Mouse (Mus musculus) embryonic facial prominence, embryonic 15.5 days (tissue): ENCODE results near the gene Prx. TPM values are rescaled to one million over a fixed set of nuclear protein-coding genes. Genes with fewer than 3 reads are reported as not detected.

Experiments
- ATAC-seq: fragments of 200-750 bp; cut with Nextera tagmentation; 2 replicates; pipeline ENCODE4 v1.8.0; 2017; ENCODE audit warnings: low read depth, moderate TSS enrichment; ENCODE audit not compliant: insufficient number of reproducible peaks, low FRiP score, low TSS enrichment
- H3K27ac ChIP-seq: fragments of 300-500 bp; sonication (generic); replicated peaks from 2 replicates; pipeline ENCODE4 v1.5.1; 2015; ENCODE audit warnings: mild to moderate bottlenecking, inconsistent platforms
- H3K27me3 ChIP-seq: fragments of 300-500 bp; sonication (generic); 2 replicates; pipeline ENCODE4 v1.6.1; 2015; ENCODE audit warnings: inconsistent platforms
- H3K36me3 ChIP-seq: fragments of 300-500 bp; sonication (generic); 2 replicates; pipeline ENCODE4 v1.6.1; 2015; ENCODE audit warnings: mild to moderate bottlenecking, inconsistent platforms
- H3K4me1 ChIP-seq: fragments of 300-500 bp; sonication (generic); 2 replicates; pipeline ENCODE4 v1.6.1; 2015; ENCODE audit warnings: inconsistent platforms
- H3K4me2 ChIP-seq: fragments of 300-500 bp; sonication (generic); replicated peaks from 2 replicates; pipeline ENCODE4 v1.6.1; 2015; ENCODE audit warnings: mild to moderate bottlenecking, inconsistent platforms
- H3K4me3 ChIP-seq: fragments of 300-500 bp; sonication (generic); replicated peaks from 2 replicates; pipeline ENCODE4 v1.5.1; 2015; ENCODE audit warnings: mild to moderate bottlenecking, inconsistent platforms
- H3K9ac ChIP-seq: fragments of 300-500 bp; sonication (generic); 2 replicates; pipeline ENCODE4 v1.6.1; 2015; ENCODE audit warnings: inconsistent platforms
- H3K9me3 ChIP-seq: fragments of 300-500 bp; sonication (generic); replicated peaks from 2 replicates; pipeline ENCODE4 v1.6.1; 2016; ENCODE audit warnings: inconsistent platforms
- WGBS: fragments of 180-500 bp; shearing (Covaris S2); methylation state at CpG from one replicate; pipeline ENCODE4 v1.1.7; 2015; 5-methylcytosine and 5-hydroxymethylcytosine counted together
- polyA plus RNA-seq: library from polyadenylated mRNA; unstranded; fragments of >200 nt; fragmentation: Nextera tagmentation; extraction: Ambion mirVana; gene quantifications from 2 replicates; pipeline ENCODE4 v1.2.1, GENCODE M21; 2015

The Prx gene
- polyA plus RNA-seq, 1 experiment from 2014 or later, result 5.1 TPM

GRCm38 (mm10) chr7:27486102-27486769 lies 12.9 kb upstream of the Prx start:
- peaks cover 10% of the 10 kb centered on the region; the same call in 1 of the 2 replicates for H3K36me3 ChIP-seq
- H3K27me3 ChIP-seq, result no peaks in the 10 kb centered on the region
- H3K9me3 ChIP-seq, result no peaks in the 10 kb centered on the region
- peaks cover 49% of the 10 kb centered on the region for H3K4me1 ChIP-seq
- WGBS, result 3% methylated on average over 13 of the region's 13 CpGs
- H3K9ac ChIP-seq, result peak overlapping the region; percentile 35; the same call in 1 of the 2 replicates
- no peak for ATAC-seq
- H3K27ac ChIP-seq, result peak overlapping the region; percentile 98
- H3K4me3 ChIP-seq, result peak overlapping the region; percentile 80
- peak overlapping the region; percentile 78 for H3K4me2 ChIP-seq

- Histone ChIP-seq H3K4me3 (peak within 1 kb of the TSS; percentile 80), H3K9me3 (no peaks in the 10 kb centered on the region), H3K4me1 (peaks cover 48% of the 10 kb centered on the region), H3K36me3 (peaks cover 10% of the 10 kb centered on the region; the same call in 1 of the 2 replicates), H3K27me3 (no peaks in the 10 kb centered on the region), H3K4me2 (peak within 1 kb of the TSS; percentile 78), H3K27ac (peak within 1 kb of the TSS; percentile 98), H3K9ac (peak within 1 kb of the TSS; percentile 85)
- under 1% methylated on average over 80 of the region's 80 CpGs for WGBS
- ATAC-seq, result peak; percentile 95
Observed at GRCm38 (mm10) chr7:27486770-27487697, 12.1 kb upstream of the Prx start, which contains the start of gene Sertad1. Gene Sertad1, plus strand, starts transcription at chr7:27486910.

GRCm38 (mm10) chr7:27487740-27488268 lies 11.3 kb upstream of the Prx start:
- Histone ChIP-seq H3K4me1 (peaks cover 42% of the 10 kb centered on the region), H3K4me3 (peak overlapping the region; percentile 80), H3K4me2 (peak overlapping the region; percentile 78), H3K36me3 (peaks cover 10% of the 10 kb centered on the region; the same call in 1 of the 2 replicates), H3K27me3 (no peaks in the 10 kb centered on the region), H3K27ac (peak overlapping the region; percentile 98), H3K9ac (peak overlapping the region; percentile 85), H3K9me3 (no peaks in the 10 kb centered on the region)
- WGBS, result 0% methylated on average over 13 of the region's 13 CpGs
- no peak for ATAC-seq

GRCm38 (mm10) chr7:27489270-27489869 lies 9.8 kb upstream of the Prx start:
- 91% methylated on average over 25 of the region's 25 CpGs for WGBS
- H3K4me3 ChIP-seq, result no peak overlapping the region
- peaks cover 42% of the 10 kb centered on the region for H3K4me1 ChIP-seq
- no peak overlapping the region for H3K4me2 ChIP-seq
- no peaks in the 10 kb centered on the region for H3K9me3 ChIP-seq
- H3K36me3 ChIP-seq, result peaks cover 10% of the 10 kb centered on the region; the same call in 1 of the 2 replicates
- H3K27ac ChIP-seq, result peak overlapping the region; percentile 92
- no peak for ATAC-seq
- no peaks in the 10 kb centered on the region for H3K27me3 ChIP-seq
- H3K9ac ChIP-seq, result 0 out of 2 replicates have a peak overlapping the region, but pooled peaks have one; percentile 9

GRCm38 (mm10) chr7:27490227-27490542 lies 8.9 kb upstream of the Prx start:
- H3K27ac ChIP-seq, result peak overlapping the region; percentile 92
- H3K36me3 ChIP-seq, result peaks cover 10% of the 10 kb centered on the region; the same call in 1 of the 2 replicates
- peak overlapping the region; percentile 50 for H3K4me2 ChIP-seq
- no peaks in the 10 kb centered on the region for H3K27me3 ChIP-seq
- peak overlapping the region; percentile 13; the same call in 1 of the 2 replicates for H3K9ac ChIP-seq
- peak overlapping the region; percentile 36 for H3K4me3 ChIP-seq
- WGBS, result 13% methylated on average over 4 of the region's 4 CpGs
- no peak for ATAC-seq
- no peaks in the 10 kb centered on the region for H3K9me3 ChIP-seq
- H3K4me1 ChIP-seq, result peaks cover 42% of the 10 kb centered on the region

GRCm38 (mm10) chr7:27490543-27491329 lies 8.4 kb upstream of the Prx start:
- Histone ChIP-seq H3K9me3 (no peaks in the 10 kb centered on the region), H3K36me3 (peaks cover 10% of the 10 kb centered on the region; the same call in 1 of the 2 replicates), H3K4me1 (peaks cover 39% of the 10 kb centered on the region), H3K4me3 (peak overlapping the region; percentile 36), H3K9ac (0 out of 2 replicates have a peak overlapping the region, but pooled peaks have one; percentile 13), H3K27ac (peak overlapping the region; percentile 92), H3K27me3 (no peaks in the 10 kb centered on the region), H3K4me2 (peak overlapping the region; percentile 50)
- WGBS, result 3% methylated on average over 32 of the region's 33 CpGs
- ATAC-seq, result peak; percentile 66

GRCm38 (mm10) chr7:27491856-27492255 lies 7.3 kb upstream of the Prx start:
- no peaks in the 10 kb centered on the region for H3K9me3 ChIP-seq
- H3K4me1 ChIP-seq, result peaks cover 38% of the 10 kb centered on the region
- no peak for ATAC-seq
- H3K27me3 ChIP-seq, result no peaks in the 10 kb centered on the region
- no peak overlapping the region for H3K4me2 ChIP-seq
- peak overlapping the region; percentile 40; the same call in 1 of the 2 replicates for H3K27ac ChIP-seq
- peaks cover 10% of the 10 kb centered on the region; the same call in 1 of the 2 replicates for H3K36me3 ChIP-seq
- WGBS, result 64% methylated on average over 7 of the region's 7 CpGs
- H3K4me3 ChIP-seq, result no peak overlapping the region
- no peak overlapping the region for H3K9ac ChIP-seq

- WGBS, result 63% methylated on average over 3 of the region's 3 CpGs
- H3K27me3 ChIP-seq, result no peaks in the 10 kb centered on the region
- H3K4me2 ChIP-seq, result no peak overlapping the region
Observed at GRCm38 (mm10) chr7:27493022-27493421, 6.1 kb upstream of the Prx start.

GRCm38 (mm10) chr7:27493450-27493849 lies 5.7 kb upstream of the Prx start:
- peaks cover 35% of the 10 kb centered on the region for H3K4me1 ChIP-seq
- no peaks in the 10 kb centered on the region for H3K9me3 ChIP-seq
- 84% methylated on average over 5 of the region's 5 CpGs for WGBS
- no peak for ATAC-seq
- no peak overlapping the region for H3K27ac ChIP-seq
- H3K4me3 ChIP-seq, result no peak overlapping the region
- H3K4me2 ChIP-seq, result no peak overlapping the region
- H3K36me3 ChIP-seq, result peaks cover 10% of the 10 kb centered on the region; the same call in 1 of the 2 replicates
- H3K9ac ChIP-seq, result no peak overlapping the region
- H3K27me3 ChIP-seq, result no peaks in the 10 kb centered on the region

More at GRCm38 (mm10) chr7:27493022-27493421, 6.1 kb upstream of the Prx start:
- H3K36me3 ChIP-seq, result peaks cover 10% of the 10 kb centered on the region; the same call in 1 of the 2 replicates
- no peaks in the 10 kb centered on the region for H3K9me3 ChIP-seq
- no peak overlapping the region for H3K9ac ChIP-seq
- H3K27ac ChIP-seq, result no peak overlapping the region
- ATAC-seq, result no peak
- H3K4me3 ChIP-seq, result no peak overlapping the region
- H3K4me1 ChIP-seq, result peaks cover 40% of the 10 kb centered on the region
